Mouse (Mus musculus): Measurements from ENCODE around the gene Arpc2. TPM values are rescaled to one million over a fixed set of nuclear protein-coding genes. Genes with fewer than 3 reads are reported as not detected.
A peak's percentile ranks its signal among the peaks of the same experiment; 100 is the strongest.
"Not testable (repeated sequence)": the region's sequence is repeated elsewhere in the genome, so short reads cannot be mapped to it uniquely, and the experiment has no call there.

The Arpc2 gene
- total RNA-seq, 2 experiments from 2014 or later, result 75.2 to 85.6 TPM

- intact Hi-C loops (cut with DNase I; ENCODE audit: low total_unique reads), result no loop called here
- no peak for DNase-seq
These were observed 42.7 kb downstream of the Arpc2 start, which contains the start of gene Gpbar1 for GRCm38 (mm10) chr1:74278538-74278937. TSS of gene Gpbar1 (plus strand) at chr1:74278550.

- DNase-seq, result no peak
- intact Hi-C loops (cut with DNase I; ENCODE audit: low total_unique reads), result no loop called here
These were observed 43.1 kb downstream of the Arpc2 start for GRCm38 (mm10) chr1:74278988-74279387.

- intact Hi-C loops (cut with DNase I; ENCODE audit: low total_unique reads), result loop anchor here (5.0 to 10.0 kb wide), 2 partner anchors 43 to 174 kb away; partner anchors contain the start of gene Arpc2
- DNase-seq, result no peak
These were observed 44.9 kb downstream of the Arpc2 start for GRCm38 (mm10) chr1:74280591-74281325.

GRCm38 (mm10) chr1:74281372-74281771, 45.5 kb downstream of the Arpc2 start:
- DNase-seq, result no peak
- intact Hi-C loops (cut with DNase I; ENCODE audit: low total_unique reads), result loop anchor here (5.0 to 10.0 kb wide), 2 partner anchors 44 to 173 kb away; partner anchors contain the start of gene Arpc2

- intact Hi-C loops (cut with DNase I; ENCODE audit: low total_unique reads), result loop anchor here (5.0 to 10.0 kb wide), 2 partner anchors 45 to 173 kb away; partner anchors contain the start of gene Arpc2
- DNase-seq, result no peak
These were observed 46.0 kb downstream of the Arpc2 start for GRCm38 (mm10) chr1:74281886-74282285.

- intact Hi-C loops (cut with DNase I; ENCODE audit: low total_unique reads), result loop anchor here (5.0 to 10.0 kb wide), 2 partner anchors 46 to 172 kb away; partner anchors contain the start of gene Arpc2
- DNase-seq, result no peak
These were observed 47.2 kb downstream of the Arpc2 start for GRCm38 (mm10) chr1:74282896-74283625.

GRCm38 (mm10) chr1:74283686-74284463, 48.0 kb downstream of the Arpc2 start:
- peak; percentile 71 for DNase-seq
- intact Hi-C loops (cut with DNase I; ENCODE audit: low total_unique reads), result loop anchor here (5.0 to 10.0 kb wide), 2 partner anchors 47 to 171 kb away; partner anchors contain the start of gene Arpc2

- DNase-seq, result peak; percentile 100
- intact Hi-C loops (cut with DNase I; ENCODE audit: low total_unique reads), result loop anchor here (5.0 to 10.0 kb wide), 2 partner anchors 47 to 170 kb away; partner anchors contain the start of gene Arpc2
These were observed 48.8 kb downstream of the Arpc2 start, which contains the start of the genes Aamp and Pnkd for GRCm38 (mm10) chr1:74284543-74285160. TSS of gene Aamp (minus strand) at chr1:74284738. TSS of gene Pnkd (plus strand) at chr1:74284930.

GRCm38 (mm10) chr1:74285212-74286010, 49.5 kb downstream of the Arpc2 start:
- no peak for DNase-seq
- intact Hi-C loops (cut with DNase I; ENCODE audit: low total_unique reads), result loop anchor here (10.0 kb wide), 1 partner anchor 169 kb away; no protein-coding TSS in a partner anchor

- intact Hi-C loops (cut with DNase I; ENCODE audit: low total_unique reads), result loop anchor here (10.0 kb wide), 1 partner anchor 168 kb away; no protein-coding TSS in a partner anchor
- not testable (repeated sequence) for DNase-seq
These were observed 51.2 kb downstream of the Arpc2 start for GRCm38 (mm10) chr1:74286869-74287607.

- intact Hi-C loops (cut with DNase I; ENCODE audit: low total_unique reads), result loop anchor here (10.0 kb wide), 1 partner anchor 166 kb away; no protein-coding TSS in a partner anchor
- no peak for DNase-seq
These were observed 52.4 kb downstream of the Arpc2 start for GRCm38 (mm10) chr1:74288327-74288726.

GRCm38 (mm10) chr1:74289248-74289647, 53.4 kb downstream of the Arpc2 start:
- no peak for DNase-seq
- intact Hi-C loops (cut with DNase I; ENCODE audit: low total_unique reads), result loop anchor here (10.0 kb wide), 1 partner anchor 166 kb away; no protein-coding TSS in a partner anchor

GRCm38 (mm10) chr1:74289740-74290139, 53.9 kb downstream of the Arpc2 start:
- intact Hi-C loops (cut with DNase I; ENCODE audit: low total_unique reads), result loop anchor here (10.0 kb wide), 1 partner anchor 165 kb away; no protein-coding TSS in a partner anchor
- DNase-seq, result no peak

GRCm38 (mm10) chr1:74290141-74290540, 54.3 kb downstream of the Arpc2 start:
- intact Hi-C loops (cut with DNase I; ENCODE audit: low total_unique reads), result no loop called here
- no peak for DNase-seq

- intact Hi-C loops (cut with DNase I; ENCODE audit: low total_unique reads), result no loop called here
- DNase-seq, result no peak
These were observed 56.6 kb downstream of the Arpc2 start for GRCm38 (mm10) chr1:74292331-74293020.

GRCm38 (mm10) chr1:74293306-74293960, 57.5 kb downstream of the Arpc2 start:
- DNase-seq, result no peak
- intact Hi-C loops (cut with DNase I; ENCODE audit: low total_unique reads), result no loop called here
